Mouse (Mus musculus): ENCODE measurements around the gene Mto1. TPM values are rescaled to one million over a fixed set of nuclear protein-coding genes. Genes with fewer than 3 reads are reported as not detected.

Gene Mto1
- polyA plus RNA-seq, 1 experiment from 2014 or later: 11.7 TPM

DNA sequence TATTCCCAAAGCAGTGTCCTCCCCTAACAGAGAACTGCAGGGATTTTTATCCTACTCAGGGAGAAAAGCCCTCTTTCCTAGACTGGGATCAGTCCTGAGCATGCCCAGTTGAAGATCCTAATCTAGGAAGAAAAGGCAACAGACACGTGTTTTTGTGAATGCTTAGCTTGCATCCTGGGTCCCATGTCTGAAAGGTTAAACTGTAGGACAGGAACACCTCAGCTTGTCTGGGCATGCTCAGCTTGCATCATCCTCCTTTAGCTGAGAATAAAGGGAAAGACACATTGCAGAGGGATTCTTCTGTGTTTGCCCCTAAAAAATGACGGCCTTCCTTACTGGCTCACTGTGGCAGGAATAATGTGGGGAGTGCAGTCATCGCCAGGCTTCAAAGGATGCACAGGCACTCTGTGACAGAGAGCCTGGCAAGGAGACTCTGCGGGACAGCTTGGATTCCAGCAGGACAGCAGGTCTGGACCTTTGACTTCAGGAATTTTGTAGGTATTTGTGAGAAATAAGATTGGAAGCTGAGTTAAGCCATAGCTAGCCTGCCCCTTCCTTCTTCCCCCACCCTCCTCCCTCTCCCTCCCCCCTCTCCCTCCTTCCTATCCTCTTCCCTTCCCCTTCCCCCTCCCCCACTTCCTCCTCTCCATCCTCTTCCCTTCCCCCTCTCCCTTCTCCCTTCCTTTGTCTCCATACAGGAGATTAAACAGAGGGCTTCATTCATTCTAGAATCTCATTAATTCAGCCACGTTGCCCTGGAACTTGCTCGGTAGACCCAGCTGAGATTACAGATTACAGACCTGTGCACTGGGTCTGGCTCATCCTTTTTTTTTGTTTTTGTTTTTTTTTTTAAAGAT, 55.4 kb downstream of the Mto1 start:
- H3K9ac ChIP-seq (ENCODE audit: low read length): peak overlapping the region; percentile 31; the same call in 1 of the 2 replicates
- TF ChIP-seq EP300 (optimal IDR thresholded peaks at IDR 0.05): no peak
- no peaks in the 10 kb centered on the region for H3K9me3 ChIP-seq (ENCODE audit: control insufficient read depth, low read length)
- ATAC-seq (ENCODE audit: low FRiP score, low TSS enrichment) (no peak), DNase-seq (ENCODE audit: low spot score) (no peak)
- H3K4me1 ChIP-seq (replicated peaks; ENCODE audit: control insufficient read depth, insufficient read depth): no peaks in the 10 kb centered on the region
- H3K36me3 ChIP-seq (ENCODE audit: control insufficient read depth, insufficient read depth, low read length): no peaks in the 10 kb centered on the region
- H3K27ac ChIP-seq (replicated peaks): peak overlapping the region; percentile 35; the same call in 1 of the 2 replicates
- no peaks in the 10 kb centered on the region for H3K27me3 ChIP-seq (ENCODE audit: control insufficient read depth, insufficient read depth, low read length)
- H3K4me3 ChIP-seq (ENCODE audit: low read depth, low read length): no peak overlapping the region
- WGBS: 27% methylated on average over 6 of the region's 6 CpGs
- no peak overlapping the region for H3K4me2 ChIP-seq (replicated peaks; ENCODE audit: low read depth)

DNA sequence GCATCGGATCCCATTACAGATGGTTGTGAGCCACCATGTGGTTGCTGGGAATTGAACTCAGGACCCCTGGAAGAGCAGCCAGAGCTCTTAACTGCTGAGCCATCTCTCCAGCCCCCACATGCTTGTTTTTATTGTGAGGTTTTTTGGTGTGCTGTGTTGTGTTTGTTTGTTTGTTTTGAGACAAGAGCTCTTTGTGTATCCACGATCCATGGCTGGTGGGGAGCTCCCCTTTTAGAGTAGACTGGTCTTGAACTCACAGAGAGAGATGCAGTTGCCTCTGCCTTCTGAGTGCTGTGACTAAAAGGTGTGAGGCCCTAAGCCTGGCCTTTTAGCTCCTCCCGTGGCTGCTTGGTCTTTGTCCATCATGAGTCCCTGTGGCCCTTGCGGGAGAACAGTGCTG, 56.1 kb downstream of the Mto1 start:
- Histone ChIP-seq H3K36me3 (ENCODE audit: control insufficient read depth, insufficient read depth, low read length) (no peaks in the 10 kb centered on the region), H3K9me3 (ENCODE audit: control insufficient read depth, low read length) (no peaks in the 10 kb centered on the region), H3K27ac (replicated peaks) (no peak overlapping the region), H3K4me1 (replicated peaks; ENCODE audit: control insufficient read depth, insufficient read depth) (no peaks in the 10 kb centered on the region), H3K9ac (ENCODE audit: low read length) (no peak overlapping the region), H3K4me2 (replicated peaks; ENCODE audit: low read depth) (no peak overlapping the region), H3K27me3 (ENCODE audit: control insufficient read depth, insufficient read depth, low read length) (no peaks in the 10 kb centered on the region), H3K4me3 (ENCODE audit: low read depth, low read length) (no peak overlapping the region)
- TF ChIP-seq CTCF (IDR thresholded peaks at IDR 0.05; ENCODE audit: low read depth): no peak
- no peak for TF ChIP-seq EP300 (optimal IDR thresholded peaks at IDR 0.05)
- DNase-seq (ENCODE audit: low spot score) (no peak), ATAC-seq (ENCODE audit: low FRiP score, low TSS enrichment) (no peak)
- 71% methylated on average over 4 of the region's 4 CpGs for WGBS

DNA sequence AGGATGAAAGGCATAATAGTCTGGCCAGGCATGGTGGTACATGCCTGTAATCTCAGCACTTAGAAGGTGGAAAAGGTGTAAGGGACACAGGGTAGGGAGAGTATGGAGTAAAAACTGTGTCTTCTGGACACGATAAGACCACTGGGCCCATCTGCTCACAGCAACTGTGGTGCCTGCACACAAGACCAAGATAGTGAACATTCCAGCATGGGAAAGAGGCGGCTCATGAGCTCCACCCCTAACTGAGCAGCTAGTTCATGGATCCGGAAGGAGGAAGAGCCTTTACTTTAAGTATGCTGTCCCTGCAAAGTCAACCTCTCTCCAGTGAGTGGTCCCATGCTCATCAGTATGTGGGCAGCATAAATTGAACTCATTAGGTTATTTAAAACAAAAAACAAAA, 56.7 kb downstream of the Mto1 start:
- TF ChIP-seq EP300 (optimal IDR thresholded peaks at IDR 0.05) (no peak), CTCF (IDR thresholded peaks at IDR 0.05; ENCODE audit: low read depth) (no peak)
- no peak for DNase-seq (ENCODE audit: low spot score)
- no peak overlapping the region for H3K9ac ChIP-seq (ENCODE audit: low read length)
- WGBS: 62% methylated on average over 3 of the region's 3 CpGs
- no peak for ATAC-seq (ENCODE audit: low FRiP score, low TSS enrichment)
- H3K27me3 ChIP-seq (ENCODE audit: control insufficient read depth, insufficient read depth, low read length): no peaks in the 10 kb centered on the region
- H3K27ac ChIP-seq (replicated peaks): no peak overlapping the region
- H3K4me2 ChIP-seq (replicated peaks; ENCODE audit: low read depth): no peak overlapping the region
- no peaks in the 10 kb centered on the region for H3K36me3 ChIP-seq (ENCODE audit: control insufficient read depth, insufficient read depth, low read length)
- no peaks in the 10 kb centered on the region for H3K9me3 ChIP-seq (ENCODE audit: control insufficient read depth, low read length)
- H3K4me3 ChIP-seq (ENCODE audit: low read depth, low read length): no peak overlapping the region
- H3K4me1 ChIP-seq (replicated peaks; ENCODE audit: control insufficient read depth, insufficient read depth): no peaks in the 10 kb centered on the region

DNA sequence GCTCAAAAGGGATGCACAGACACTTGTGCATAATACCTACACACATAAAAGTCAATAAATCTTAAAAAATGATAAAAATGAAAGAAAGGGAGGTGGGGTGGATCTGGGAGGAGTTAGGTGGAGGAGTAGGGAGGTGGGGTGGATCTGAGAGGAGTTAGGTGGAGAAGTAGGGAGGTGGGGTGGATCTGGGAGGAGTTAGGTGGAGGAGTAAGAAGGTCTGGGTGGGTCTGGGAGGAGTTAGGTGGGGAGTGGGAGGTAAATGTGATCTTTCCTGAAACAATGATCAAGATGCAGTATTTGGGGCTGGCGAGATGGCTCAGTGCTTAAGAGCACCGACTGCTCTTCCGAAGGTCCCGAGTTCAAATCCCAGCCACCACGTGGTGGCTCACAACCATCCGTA, 57.2 kb downstream of the Mto1 start:
- no peak overlapping the region for H3K4me2 ChIP-seq (replicated peaks; ENCODE audit: low read depth)
- no peaks in the 10 kb centered on the region for H3K9me3 ChIP-seq (ENCODE audit: control insufficient read depth, low read length)
- H3K27ac ChIP-seq (replicated peaks): no peak overlapping the region
- ATAC-seq (ENCODE audit: low FRiP score, low TSS enrichment) (no peak), DNase-seq (ENCODE audit: low spot score) (no peak)
- H3K36me3 ChIP-seq (ENCODE audit: control insufficient read depth, insufficient read depth, low read length): no peaks in the 10 kb centered on the region
- H3K4me3 ChIP-seq (ENCODE audit: low read depth, low read length): no peak overlapping the region
- no peaks in the 10 kb centered on the region for H3K4me1 ChIP-seq (replicated peaks; ENCODE audit: control insufficient read depth, insufficient read depth)
- H3K9ac ChIP-seq (ENCODE audit: low read length): no peak overlapping the region
- WGBS: 92% methylated on average over 6 of the region's 6 CpGs
- no peak for TF ChIP-seq CTCF (IDR thresholded peaks at IDR 0.05; ENCODE audit: low read depth)
- TF ChIP-seq EP300 (optimal IDR thresholded peaks at IDR 0.05): no peak
- H3K27me3 ChIP-seq (ENCODE audit: control insufficient read depth, insufficient read depth, low read length): no peaks in the 10 kb centered on the region

DNA sequence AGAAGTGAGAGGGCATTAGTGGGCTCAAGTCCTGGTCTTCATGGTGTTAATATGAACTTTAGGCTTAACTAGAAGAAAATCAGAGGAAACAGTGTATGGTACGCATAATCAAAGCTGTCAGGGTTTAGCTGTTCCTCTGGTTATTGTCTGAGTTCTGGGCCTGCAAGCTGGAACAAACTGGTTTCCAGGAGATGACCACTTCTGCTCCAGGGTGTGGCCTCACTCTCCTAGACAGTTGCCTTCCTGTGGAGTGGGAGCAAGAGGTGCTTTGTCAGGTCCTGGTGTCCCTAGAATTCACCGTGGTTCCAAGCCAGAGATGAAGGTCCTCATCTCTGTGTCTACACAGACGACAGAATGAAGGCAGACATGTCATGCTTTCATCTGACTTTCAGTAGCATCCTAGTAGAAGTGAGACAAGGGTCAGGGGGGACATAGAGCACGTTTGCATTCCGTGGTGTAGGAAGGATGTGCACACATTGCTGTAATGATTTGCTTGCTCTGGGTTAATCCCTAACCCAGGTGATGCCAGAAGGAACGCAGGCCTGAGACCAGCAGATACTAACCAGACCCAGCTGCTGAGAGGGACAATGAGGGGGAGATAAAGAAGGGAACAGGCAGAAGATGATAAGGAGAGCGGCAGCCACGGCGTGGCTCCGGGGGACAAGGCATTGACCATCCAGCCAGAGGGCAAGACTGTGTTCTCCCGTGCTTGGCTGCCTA, 58.2 kb downstream of the Mto1 start:
- Histone ChIP-seq H3K4me2 (replicated peaks; ENCODE audit: low read depth) (no peak overlapping the region), H3K27me3 (ENCODE audit: control insufficient read depth, insufficient read depth, low read length) (no peaks in the 10 kb centered on the region), H3K4me3 (ENCODE audit: low read depth, low read length) (no peak overlapping the region), H3K27ac (replicated peaks) (no peak overlapping the region), H3K9ac (ENCODE audit: low read length) (no peak overlapping the region), H3K4me1 (replicated peaks; ENCODE audit: control insufficient read depth, insufficient read depth) (no peaks in the 10 kb centered on the region), H3K36me3 (ENCODE audit: control insufficient read depth, insufficient read depth, low read length) (no peaks in the 10 kb centered on the region), H3K9me3 (ENCODE audit: control insufficient read depth, low read length) (no peaks in the 10 kb centered on the region)
- no peak for TF ChIP-seq CTCF (IDR thresholded peaks at IDR 0.05; ENCODE audit: low read depth)
- no peak for TF ChIP-seq EP300 (optimal IDR thresholded peaks at IDR 0.05)
- WGBS: 35% methylated on average over 11 of the region's 11 CpGs
- DNase-seq (ENCODE audit: low spot score) (no peak), ATAC-seq (ENCODE audit: low FRiP score, low TSS enrichment) (0 out of 2 replicates have a peak, but pooled peaks have one; percentile 26)

DNA sequence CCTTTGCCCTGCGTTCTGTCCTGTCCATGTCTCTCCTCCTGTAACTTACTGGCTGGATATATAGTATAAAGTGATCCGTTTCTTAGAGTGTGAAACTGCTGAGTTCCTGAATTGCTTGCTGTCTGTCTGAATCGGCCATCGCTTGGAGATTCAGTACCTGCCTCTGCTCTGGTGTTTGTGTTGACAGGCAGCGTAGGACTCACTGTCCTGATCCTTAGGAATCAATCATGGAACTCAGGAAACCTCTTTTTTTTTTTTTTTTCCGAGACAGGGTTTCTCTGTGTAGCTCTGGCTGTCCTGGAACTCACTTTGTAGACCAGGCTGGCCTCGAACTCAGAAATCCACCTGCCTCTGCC, 58.7 kb downstream of the Mto1 start:
- TF ChIP-seq EP300 (optimal IDR thresholded peaks at IDR 0.05) (no peak), CTCF (IDR thresholded peaks at IDR 0.05; ENCODE audit: low read depth) (no peak)
- Histone ChIP-seq H3K4me1 (replicated peaks; ENCODE audit: control insufficient read depth, insufficient read depth) (no peaks in the 10 kb centered on the region), H3K27me3 (ENCODE audit: control insufficient read depth, insufficient read depth, low read length) (no peaks in the 10 kb centered on the region), H3K4me2 (replicated peaks; ENCODE audit: low read depth) (no peak overlapping the region), H3K9me3 (ENCODE audit: control insufficient read depth, low read length) (no peaks in the 10 kb centered on the region), H3K9ac (ENCODE audit: low read length) (no peak overlapping the region), H3K27ac (replicated peaks) (no peak overlapping the region), H3K4me3 (ENCODE audit: low read depth, low read length) (no peak overlapping the region), H3K36me3 (ENCODE audit: control insufficient read depth, insufficient read depth, low read length) (no peaks in the 10 kb centered on the region)
- DNase-seq (ENCODE audit: low spot score) (no peak), ATAC-seq (ENCODE audit: low FRiP score, low TSS enrichment) (no peak)
- 70% methylated on average over 6 of the region's 7 CpGs for WGBS
